Mouse (Mus musculus) mesoderm, embryonic 11.5 days (tissue): ENCODE data around the gene Exoc4.

ENCODE experiments used
- DNase-seq: peaks from one replicate; pipeline ENCODE4 v3.0.0-alpha.2; 2012; ENCODE audit warnings: low read depth, low spot score

Exoc4 gene

DNA sequence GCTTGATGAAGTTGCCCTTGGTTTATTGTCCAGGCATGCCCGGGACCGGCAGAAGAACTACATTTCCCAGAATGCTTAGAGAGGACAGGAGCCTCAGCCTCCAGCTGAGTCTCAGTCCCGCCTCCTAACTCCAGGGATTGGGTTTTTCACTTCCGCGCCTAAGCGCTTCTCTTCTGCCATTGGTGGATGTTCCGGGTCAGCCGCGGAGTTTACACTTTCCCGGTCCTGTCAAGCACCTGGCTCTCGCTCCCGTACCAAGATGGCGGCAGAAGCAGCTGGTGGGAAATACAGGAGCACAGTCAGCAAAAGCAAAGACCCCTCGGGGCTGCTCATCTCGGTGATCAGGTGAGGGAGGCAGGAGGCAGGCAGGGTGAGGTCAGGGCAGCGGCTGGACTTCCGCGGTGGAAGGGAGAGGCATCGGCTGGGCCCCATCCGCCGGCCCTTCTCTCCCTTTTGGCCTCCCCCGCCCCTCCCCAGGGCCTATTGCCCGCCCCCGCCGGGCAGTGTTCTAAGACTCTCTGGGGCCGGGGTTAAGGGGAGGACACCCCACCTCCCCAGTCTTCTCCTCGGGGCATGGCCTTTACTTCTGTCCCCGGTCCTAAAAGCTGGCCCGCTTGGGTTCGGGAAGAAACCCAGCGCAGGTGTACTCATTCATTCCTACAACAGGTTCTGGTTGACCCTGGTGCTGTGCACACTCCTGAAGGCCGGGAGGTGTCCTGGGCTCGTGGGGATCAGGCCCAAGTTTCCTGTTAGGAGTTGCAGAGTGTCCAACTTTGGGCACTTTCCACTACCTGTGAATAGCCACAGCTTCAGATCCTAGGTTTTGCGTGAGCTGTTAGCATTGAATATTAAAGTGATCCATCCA, at the start of gene Exoc4:
Gene Exoc4, plus strand, starts transcription at position 192 of the 865 bp plus-strand sequence.
- peak; percentile 98 for DNase-seq

GRCm38 (mm10) chr6:33218780-33219179, 30.1 kb upstream of the Exoc4 start:
- no peak for DNase-seq

DNA sequence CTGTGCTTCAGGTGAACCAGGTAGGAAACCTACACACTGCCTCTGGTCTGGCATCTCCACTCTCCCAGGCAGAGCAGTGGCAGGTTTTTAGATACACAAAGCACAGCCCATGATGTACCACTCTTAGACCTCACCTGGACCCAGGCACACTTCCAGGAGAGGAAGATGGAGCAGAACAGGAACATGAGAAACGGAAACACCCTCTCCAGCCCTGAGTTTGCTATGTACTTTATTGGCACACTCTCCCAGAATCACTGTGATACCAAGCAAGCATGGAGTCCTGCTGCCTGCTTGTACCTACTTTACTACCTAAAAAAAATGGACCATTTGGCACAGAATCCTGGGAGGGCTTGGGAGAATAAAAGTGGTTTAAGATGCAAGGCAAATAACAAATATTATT, 22.2 kb upstream of the Exoc4 start:
- no peak for DNase-seq

GRCm38 (mm10) chr6:33227371-33227770, 21.5 kb upstream of the Exoc4 start:
- DNase-seq = no peak

DNA sequence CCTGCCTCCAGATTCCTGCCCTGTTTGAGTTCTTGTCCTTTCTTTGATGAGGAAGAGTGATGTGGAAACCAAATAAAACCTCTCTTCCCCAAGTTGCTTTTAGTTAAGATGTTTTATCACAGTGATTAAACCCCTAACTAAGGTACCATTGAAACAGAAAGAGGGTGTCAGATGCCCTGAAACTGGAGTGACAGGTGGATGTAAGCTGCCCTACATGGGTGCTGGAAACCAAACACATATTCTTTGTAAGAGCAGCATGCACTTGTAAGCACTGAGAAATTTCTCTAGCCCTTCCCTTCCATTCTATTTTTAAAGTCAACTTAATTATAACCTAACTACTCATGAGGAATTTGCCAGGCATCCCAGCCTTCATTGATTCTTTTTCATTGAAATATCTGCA, 7.6 kb upstream of the Exoc4 start:
- DNase-seq = no peak

DNA sequence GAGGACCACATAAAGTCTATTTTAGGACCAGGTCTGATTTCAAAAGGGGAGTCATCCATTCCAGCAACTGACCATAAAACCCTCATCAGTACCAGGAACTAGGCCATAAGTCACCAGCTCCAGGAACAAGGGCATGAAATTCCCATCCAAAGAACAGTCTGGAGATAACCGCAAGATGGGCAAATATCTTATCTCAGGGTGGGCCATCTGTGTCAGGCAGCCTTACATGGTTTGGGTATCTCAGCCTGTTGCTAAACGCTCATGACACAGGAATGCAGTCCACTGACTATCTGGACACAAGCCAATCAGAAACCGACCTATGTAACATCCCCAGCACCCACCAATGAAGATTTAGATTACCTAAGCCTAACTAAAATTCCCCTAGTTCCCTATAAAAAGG, 4.3 kb upstream of the Exoc4 start:
- DNase-seq = no peak

DNA sequence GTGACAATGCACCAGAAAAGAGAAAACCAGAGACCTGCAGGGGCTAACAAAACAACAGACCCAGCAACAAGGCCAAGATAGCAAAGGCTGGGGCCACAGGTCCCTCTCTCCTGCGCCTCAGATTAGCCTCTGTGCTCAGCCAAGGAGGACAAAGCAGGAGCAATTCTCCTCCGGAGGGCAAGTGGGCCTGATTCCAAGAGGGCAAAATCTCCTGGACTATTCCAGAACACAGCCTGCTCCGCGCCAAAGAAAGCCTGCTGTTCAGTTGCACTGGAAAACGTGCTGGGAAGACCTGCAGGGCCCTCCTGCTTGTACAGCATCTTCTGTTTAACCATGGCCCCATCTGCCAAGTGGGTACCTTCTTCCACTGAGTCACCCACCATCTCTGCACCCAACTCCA, 1.7 kb upstream of the Exoc4 start:
- DNase-seq = no peak

DNA sequence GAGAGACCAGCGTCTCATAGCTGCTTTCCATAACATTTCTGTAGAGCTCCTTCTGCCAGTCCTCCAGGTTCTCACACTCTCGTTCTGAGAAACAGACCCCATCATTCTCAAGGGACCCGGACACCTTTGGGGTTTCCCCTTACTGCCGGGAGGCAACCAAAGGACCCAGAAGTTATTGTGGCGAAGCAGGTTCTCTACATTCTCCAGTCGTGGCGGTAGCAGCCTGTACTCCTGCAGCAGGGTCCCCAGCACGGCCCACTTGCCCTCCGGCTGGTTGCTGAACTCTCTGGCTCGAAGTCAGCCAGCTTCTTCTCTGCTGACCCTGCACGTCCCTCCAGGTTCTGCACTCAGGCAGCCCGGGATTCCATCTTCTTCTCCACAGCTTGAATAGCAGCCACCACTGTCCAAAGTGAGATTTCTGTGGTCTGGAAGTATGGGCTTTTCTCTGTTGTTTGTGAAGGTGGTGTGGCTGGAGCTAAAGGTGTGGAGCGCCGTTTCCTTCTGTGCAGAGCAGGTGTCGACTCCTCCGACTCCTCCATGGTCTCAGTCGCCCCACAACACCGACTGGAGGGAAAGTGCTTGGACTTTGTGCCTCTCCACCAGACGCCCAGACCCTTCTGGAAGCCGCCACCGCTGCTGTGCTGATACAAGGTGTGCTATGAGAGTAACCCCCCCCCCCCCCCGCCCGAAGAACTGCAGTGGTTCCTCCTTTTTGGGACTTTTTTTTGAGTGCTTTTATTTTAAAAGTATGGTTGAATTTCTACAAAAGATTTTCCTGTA, 1.1 kb upstream of the Exoc4 start:
- DNase-seq = no peak

DNA sequence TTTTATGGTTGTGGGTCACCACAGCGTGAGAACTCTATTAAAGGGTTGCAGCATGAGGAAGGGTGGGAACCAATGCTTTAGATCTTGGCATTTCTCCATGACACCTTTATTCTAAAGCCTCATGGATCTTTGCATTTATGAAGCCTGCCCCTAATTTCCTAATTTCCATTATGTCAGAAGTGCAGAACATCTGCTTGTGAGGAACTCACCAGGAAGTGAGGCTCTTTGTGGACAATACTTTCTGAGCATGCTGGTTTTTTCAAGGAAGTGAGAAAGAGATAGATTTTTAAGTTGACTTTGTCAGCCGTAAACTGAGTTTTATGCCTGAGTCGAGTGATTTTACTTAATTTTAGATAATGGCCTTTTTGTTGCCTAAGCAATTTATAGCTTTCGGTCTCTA, 7.8 kb downstream of the Exoc4 start:
- DNase-seq = no peak

DNA sequence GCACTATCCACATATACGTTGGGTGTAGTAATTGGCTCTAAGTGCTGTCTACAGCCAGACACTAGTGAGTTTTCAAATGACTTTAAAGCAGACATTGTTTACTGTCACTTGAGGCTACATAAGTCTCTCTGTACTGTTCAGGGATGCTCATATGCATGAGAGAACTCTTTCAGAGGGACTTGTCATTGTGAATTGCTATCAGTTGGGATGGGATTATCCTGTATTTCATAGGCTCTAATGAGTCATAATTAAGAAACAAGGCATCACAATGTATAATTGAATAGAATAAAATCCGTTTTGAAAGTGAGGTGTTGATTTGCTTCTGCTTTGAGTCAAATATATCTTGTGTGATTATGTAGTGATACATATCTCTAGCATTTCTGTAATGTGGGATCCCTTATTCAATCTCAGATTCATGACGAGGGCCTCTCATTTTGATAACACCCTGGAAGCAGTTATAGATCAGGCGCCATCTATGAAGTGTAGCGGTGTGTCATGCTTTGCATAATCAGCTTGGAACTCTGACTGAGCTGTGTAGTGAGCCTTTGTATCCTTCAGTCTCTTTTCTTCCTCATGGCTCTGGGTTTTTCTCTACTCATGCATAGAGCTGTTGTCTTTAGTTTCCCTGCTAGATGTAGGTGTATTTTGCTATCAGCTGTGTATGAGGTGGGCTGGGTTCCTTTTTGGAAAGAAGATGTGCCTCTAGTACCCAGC, 8.3 kb downstream of the Exoc4 start:
- no peak for DNase-seq

- DNase-seq = no peak
Measured at GRCm38 (mm10) chr6:33259926-33260325, 11.0 kb downstream of the Exoc4 start.

- peak; percentile 11 for DNase-seq
Measured at GRCm38 (mm10) chr6:33261606-33262005, 12.7 kb downstream of the Exoc4 start.

- no peak for DNase-seq
Measured at GRCm38 (mm10) chr6:33263950-33264349, 15.1 kb downstream of the Exoc4 start.

DNA sequence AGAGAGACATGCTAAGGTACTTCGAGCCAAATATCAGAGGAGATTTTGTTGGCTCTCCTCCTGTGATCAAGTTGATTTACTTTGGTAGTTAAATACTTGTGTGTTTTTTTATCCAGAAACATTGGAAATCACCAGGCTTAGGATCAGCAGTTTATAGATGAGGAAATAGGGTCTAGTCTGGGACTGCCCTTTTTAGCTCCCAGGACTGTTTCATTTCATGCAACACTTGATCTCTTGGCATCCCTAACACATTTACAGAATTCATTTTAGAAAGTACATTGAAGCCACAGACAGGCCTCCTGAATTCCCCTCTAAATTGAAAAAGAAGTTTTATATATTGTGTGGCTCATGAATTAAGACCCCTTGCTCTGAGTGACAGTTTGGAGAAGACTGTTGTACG, 15.5 kb downstream of the Exoc4 start:
- no peak for DNase-seq

DNA sequence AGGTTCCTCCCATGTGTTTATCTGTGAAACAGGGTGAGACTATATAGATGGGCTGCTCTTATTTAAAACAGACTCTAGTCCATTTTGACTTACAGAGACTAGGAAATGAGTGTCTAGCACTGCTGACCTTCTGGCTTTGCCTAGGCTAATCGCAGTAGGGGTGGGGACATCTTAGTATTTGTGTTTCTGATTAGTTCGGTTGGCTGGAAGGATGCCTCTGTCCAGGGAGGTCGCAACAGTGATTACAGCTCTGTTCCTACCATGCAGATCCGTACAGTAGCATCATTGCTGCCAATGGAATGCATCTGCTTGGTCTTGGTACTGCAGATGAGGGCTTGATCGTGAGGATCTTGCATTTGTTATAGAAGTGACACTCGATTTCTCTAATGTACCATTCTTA, 18.7 kb downstream of the Exoc4 start:
- no peak for DNase-seq

- DNase-seq = no peak
Measured at GRCm38 (mm10) chr6:33283523-33283922, 34.6 kb downstream of the Exoc4 start.

DNA sequence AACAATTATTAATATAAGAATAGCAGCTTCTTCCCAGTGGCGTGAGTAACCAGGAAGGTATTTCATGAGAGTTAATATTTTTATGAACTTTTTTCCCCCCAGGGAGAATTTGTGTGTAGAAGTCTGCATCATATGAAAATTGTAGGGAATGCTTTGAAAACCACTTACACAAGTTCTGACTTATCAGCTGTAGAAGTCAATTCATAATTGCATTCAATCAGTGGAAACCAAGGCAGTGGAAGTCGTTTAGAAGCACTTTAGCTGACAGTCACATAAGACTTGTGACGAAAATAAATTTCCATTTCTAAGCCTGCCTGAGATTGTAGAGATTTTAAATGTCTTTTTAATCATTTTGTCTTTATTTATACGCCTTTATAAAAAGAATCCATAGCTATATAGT, 35.1 kb downstream of the Exoc4 start:
- DNase-seq = no peak

- DNase-seq = no peak
Measured at GRCm38 (mm10) chr6:33286376-33286775, 37.5 kb downstream of the Exoc4 start.

DNA sequence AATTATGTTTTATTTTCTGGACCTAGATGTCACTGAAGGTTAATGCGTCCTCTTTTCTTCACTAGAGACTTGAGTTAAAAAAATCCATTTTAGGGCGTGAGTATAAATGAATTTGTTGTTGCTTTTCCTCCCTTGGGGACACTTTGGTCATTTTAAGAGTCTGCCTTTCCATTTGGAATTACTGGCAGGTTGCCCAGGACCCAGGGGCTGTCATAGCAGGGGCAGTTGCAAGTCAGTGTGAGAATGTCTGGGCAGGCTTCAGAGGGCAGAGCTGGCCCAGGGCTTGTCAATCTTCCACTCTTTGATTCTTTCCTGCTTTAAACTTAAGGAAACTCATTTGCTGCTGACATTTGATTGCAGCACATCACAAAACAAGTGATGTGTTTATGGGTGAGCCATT, 45.7 kb downstream of the Exoc4 start:
- peak; percentile 16 for DNase-seq

- no peak for DNase-seq
Measured at GRCm38 (mm10) chr6:33297566-33297965, 48.7 kb downstream of the Exoc4 start.

DNA sequence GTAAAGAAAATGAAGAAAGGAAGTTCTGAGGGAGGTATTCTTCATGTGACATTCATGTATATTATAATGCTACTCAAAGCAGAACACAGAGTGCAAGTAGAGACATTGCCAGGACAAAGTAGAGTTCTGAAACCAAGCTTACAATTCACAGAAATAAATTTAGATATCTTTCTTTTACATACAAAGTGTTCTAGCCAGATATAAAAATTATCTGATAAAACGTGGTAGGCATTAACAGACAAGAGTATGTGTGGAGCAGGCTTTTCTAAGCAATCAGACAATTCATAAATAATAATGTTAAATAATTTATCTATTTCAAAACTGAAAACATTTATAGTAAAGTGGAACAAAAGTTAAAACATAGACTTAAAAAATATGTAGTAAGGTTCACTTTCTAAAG, 49.9 kb downstream of the Exoc4 start:
- no peak for DNase-seq

GRCm38 (mm10) chr6:33305996-33306395, 57.1 kb downstream of the Exoc4 start:
- DNase-seq = peak; percentile 45
